Mouse (Mus musculus): ENCODE measurements at regions not wholly inside any gene's neighbourhood (a gene's known extent, or its start where the extent isn't known, plus 50 kb on each side); places are given as distances from the start of the nearest gene placed in this dataset.
A peak's percentile ranks its signal among the peaks of the same experiment; 100 is the strongest.

DNA sequence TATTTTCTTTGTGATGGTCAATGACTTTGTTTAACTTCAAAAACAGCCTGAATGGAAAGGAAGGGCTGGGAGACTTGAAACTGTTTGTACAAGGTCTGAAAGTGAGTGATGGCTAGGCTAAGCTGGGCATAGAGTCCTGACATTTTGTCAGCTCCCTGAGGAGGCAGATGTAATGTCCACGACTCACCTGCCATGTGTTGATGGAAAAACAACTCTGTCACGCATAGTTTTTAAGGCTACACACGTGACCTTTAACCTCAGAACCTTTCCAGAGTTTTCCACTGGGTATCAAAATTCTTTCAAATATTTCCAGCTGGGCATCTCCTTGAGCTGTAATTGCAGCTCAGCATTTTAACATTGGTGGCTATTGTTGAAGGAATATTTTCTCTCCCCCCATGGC, 190.2 kb upstream of the Lrig1 start:
- DNase-seq: peak; percentile 54

DNA sequence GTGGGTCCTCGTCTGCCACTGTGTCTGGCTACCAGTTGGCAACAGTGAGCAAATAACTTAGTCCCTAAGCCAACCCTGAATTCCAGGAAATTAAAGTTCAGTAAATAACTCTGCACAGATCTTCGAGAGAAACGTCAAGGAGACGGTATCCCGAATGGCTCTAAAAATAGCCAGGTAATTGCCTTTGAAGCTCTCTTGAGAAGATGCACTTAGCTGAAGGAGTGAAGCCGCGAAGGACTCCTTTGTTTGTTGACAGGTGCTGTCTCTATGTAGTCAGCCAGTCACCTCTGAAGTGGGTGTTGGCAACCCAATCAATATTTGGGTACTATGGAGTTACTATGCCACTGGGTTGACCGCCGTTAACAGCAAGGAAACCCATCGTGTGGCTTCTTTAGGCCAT, 189.3 kb upstream of the Lrig1 start:
- DNase-seq: peak; percentile 87

- DNase-seq: no peak
Observed at GRCm38 (mm10) chr6:94881139-94881538, 181.2 kb upstream of the Lrig1 start.

- no peak for DNase-seq
Observed at GRCm38 (mm10) chr6:94875841-94876240, 175.9 kb upstream of the Lrig1 start.

DNA sequence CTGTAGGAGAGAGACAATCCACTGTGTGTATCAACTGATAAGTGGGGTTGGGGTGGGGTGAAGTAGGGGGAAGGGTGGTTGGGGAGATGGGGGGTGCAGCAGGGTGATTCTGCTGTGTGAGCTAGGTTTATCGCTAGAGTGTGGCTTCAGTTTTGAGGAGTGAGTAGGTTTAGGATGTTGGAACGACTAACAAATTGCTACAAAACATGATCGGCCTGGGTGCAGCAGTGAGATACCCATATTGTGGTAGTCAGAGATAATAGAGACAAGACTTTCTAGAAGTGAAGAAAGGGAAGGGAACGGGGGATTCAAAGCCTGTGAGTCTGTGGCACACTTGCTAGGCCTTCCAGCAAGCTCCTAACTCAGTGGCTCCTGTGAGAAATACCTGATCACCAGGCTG, 175.1 kb upstream of the Lrig1 start:
- no peak for DNase-seq

- no peak for DNase-seq
Observed at GRCm38 (mm10) chr6:94874415-94874814, 174.5 kb upstream of the Lrig1 start.

- peak; percentile 55 for DNase-seq
Observed at GRCm38 (mm10) chr6:94867952-94868351, 168.0 kb upstream of the Lrig1 start.

DNA sequence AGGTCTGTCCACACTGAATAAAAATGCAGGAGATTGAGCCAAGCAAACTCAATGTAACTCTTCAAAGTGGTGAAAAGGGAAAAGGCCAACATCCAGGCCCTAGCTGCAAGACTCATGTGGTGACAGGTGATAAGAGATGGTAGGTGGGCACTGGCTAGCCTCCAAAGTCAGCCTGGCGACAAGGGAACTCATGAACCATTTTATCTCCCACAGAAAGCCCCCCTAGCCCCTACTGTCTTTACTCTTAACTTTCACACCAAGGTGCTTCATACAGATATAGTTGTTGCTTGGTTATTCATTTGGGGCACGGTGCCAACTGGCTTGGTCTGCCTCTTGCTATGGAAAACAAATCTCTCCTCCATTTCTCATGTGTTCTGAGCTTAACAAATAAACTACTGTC, 165.5 kb upstream of the Lrig1 start:
- DNase-seq: no peak

DNA sequence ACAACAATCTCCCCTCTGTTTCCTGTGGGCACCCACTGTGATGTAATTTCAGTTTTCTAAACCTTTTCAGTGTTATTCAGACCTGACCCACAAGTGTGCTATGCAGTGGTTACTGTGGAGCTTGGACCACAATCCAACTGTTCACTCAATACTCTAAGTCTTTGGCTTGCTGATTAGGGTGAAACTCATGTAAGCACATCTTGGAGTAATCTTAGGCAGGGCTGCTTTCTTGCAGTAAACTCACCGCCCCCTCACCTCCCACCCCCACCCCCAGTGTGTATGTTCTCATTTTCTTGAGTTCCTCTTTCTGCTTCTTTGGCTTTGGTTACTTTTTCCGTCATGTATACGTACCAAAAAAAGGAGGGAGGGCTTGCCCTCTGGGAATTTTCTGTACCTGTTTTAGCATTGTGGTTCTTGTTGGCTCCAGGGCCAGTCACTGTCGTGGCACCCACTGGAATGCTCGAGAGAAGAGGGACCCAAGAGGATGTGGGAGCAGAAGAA, 158.2 kb upstream of the Lrig1 start:
- DNase-seq: peak; percentile 83

GRCm38 (mm10) chr6:94850121-94850520, 150.2 kb upstream of the Lrig1 start:
- peak; percentile 56 for DNase-seq

- DNase-seq: peak; percentile 23
Observed at GRCm38 (mm10) chr6:94849533-94849932, 149.6 kb upstream of the Lrig1 start.

DNA sequence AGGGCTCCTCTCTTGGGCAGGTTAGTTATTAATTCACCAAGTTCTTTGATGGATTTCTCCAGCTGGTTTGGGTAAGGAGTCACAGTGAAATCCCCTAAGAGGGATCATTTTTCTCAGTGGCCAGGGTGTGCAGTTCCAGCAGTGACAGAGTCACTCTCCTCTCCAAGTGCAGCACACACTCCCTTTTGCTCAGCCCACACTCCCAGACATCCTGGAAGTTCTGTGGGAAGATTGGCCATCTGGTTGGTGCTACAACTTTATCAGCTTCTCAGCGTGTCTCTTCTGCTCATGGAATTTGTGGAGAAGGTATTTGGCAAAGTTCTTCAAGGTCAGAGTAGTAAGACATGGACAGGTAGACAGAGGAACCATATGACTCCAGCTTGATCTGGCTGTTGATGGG, 148.5 kb upstream of the Lrig1 start:
- peak; percentile 21 for DNase-seq

GRCm38 (mm10) chr6:94845821-94846220, 145.9 kb upstream of the Lrig1 start:
- DNase-seq: peak; percentile 87

DNA sequence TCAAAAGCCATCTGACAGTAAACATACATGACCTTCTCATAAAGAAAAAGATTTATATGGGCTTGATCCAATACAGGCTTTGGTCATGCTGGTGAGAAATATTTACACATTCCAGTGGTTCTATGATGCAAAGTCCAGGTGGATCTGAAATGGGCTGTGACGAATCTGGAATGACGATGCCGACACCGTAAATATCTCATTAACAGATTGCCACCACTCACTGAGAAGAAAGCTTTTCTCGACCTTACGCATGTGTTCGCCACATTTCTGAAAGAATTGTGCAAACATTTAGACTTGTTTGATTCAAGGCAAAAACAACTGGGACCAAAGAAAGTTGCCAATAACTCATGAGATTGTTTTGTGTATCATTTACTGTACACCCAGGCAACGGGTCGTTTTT, 142.9 kb upstream of the Lrig1 start:
- peak; percentile 5 for DNase-seq

- peak; percentile 19 for DNase-seq
Observed at GRCm38 (mm10) chr6:94841881-94842280, 141.9 kb upstream of the Lrig1 start.

DNA sequence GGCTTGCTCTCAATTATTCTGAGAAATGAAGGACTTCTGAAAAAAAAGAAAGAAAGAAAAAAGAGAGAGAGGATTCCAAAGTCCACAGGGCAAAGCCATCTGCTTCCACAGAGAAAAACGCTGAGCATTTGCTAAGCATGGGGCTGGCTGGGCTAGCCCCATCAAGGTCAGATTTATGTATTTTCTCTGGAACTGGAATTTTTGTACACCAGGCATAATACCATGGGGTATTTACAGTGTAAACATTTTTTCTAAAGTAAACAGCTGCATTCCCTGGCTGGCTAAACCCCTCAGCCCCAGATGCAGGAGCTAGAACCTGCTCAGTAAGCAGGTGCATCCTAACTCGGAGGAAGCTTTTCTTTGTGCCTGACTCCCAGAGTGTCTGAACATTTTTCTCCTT, 135.8 kb upstream of the Lrig1 start:
- DNase-seq: peak; percentile 16

GRCm38 (mm10) chr6:94834551-94834950, 134.6 kb upstream of the Lrig1 start:
- peak; percentile 61 for DNase-seq

GRCm38 (mm10) chr6:94830801-94831200, 130.8 kb upstream of the Lrig1 start:
- peak; percentile 66 for DNase-seq

GRCm38 (mm10) chr6:94829246-94829645, 129.3 kb upstream of the Lrig1 start:
- DNase-seq: peak; percentile 56

DNA sequence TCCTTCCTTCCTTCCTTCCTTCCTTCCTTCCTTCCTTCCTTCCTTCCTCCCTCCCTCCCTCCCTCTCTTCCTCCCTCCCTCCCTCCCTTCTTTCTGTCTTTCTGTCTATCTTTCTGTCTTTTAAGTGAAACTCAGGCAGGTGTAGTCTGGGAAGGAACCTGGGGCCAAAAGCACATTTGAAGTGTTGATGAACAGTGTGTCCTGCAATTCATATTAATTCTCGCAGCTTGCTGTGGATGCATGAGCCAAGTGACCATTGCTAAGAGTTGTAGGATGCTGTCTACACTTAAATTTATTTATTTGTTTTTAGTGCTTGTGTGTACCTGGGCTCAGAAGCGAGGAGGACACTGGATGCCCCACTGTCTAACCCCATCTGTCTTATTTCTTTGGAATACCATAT, 126.7 kb upstream of the Lrig1 start:
- peak; percentile 33 for DNase-seq

DNA sequence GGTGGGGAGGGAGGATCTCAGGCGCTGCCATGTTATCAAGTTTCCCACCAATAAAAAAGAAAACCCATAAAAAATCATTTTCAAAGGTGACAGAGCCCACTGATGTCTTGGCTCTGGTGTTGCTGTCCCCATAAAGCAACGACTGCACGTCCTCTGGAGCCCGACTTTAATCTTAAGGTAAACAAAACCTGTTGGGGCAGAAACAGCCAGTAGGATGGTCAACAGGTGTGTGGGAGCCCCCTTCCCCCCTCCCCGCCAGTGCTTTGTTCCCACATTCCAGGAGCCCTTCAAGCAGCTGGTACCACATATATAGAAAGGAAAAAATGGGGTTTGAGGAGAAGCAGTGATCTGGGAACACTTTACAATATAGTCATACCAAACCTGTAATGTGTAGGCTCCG, 118.3 kb upstream of the Lrig1 start:
- DNase-seq: no peak

DNA sequence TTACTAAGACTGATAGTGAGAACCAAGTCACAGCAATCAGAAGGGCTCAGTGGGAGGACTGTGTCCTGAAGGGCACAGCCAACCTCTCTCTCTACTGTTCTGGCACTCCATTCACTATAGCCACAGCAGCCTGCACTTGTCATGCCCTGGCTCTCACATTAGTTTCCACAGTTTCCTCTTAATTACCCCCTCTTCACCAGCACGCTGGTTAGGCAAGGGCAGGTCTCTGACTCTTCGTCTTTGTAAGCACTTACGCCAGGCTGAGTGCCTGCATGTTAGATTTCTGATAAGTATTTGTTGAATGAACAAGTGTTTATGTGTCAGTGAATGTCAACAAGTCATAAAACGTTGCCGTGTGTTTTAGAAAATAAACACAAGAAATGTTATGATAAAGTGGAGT, 116.2 kb upstream of the Lrig1 start:
- peak; percentile 34 for DNase-seq

- no peak for DNase-seq
Observed at GRCm38 (mm10) chr6:94814711-94815110, 114.8 kb upstream of the Lrig1 start.

GRCm38 (mm10) chr6:94813481-94814148, 113.7 kb upstream of the Lrig1 start:
- DNase-seq: no peak

GRCm38 (mm10) chr6:94811846-94812245, 111.9 kb upstream of the Lrig1 start:
- DNase-seq: no peak

All from heart, adult 11 months (tissue).